Mouse (Mus musculus): ENCODE measurements at regions not wholly inside any gene's neighbourhood (a gene's known extent, or its start where the extent isn't known, plus 50 kb on each side); places are given as distances from the start of the nearest gene placed in this dataset.
A peak's percentile ranks its signal among the peaks of the same experiment; 100 is the strongest.

DNA sequence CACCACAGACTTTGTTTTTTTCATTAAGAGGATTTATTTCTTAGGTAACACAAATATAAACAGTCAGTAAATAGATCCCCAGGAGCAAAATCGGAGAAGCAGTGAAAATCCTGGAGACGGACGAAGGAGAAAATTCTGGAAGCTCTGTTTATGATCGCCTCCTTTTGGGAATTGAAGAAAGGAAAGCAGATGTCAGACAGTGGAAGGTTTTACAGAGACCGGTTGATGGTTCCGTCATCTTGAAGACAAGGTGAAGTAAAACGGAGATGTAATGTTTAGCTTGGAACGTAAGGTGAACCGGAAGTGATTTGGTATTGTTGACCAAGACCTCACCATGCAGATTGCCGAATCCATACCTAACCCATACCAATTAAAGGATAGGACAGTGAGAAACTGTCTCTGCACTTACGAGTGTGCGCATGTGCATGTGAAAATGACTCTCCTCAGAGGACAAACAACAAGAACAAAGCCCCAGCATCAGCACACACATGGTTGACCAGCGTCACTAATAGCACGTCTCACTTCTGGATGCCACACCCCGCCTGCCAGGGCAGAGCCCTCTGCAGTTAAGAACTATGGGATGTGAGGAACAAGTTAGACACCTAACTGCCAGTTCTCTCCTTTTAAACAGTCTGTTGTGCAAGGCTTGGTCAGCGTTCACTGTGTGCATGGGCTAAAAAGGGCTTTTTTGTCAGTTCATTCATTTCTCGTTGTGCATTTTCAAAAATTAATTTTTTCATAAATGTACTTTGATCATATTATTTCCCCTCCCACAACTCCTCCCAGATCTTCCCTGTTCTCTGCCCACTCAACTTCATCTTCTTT lies 62.4 kb upstream of the Cpsf6 start:
- no peak for TF ChIP-seq POLR2A (IDR thresholded peaks at IDR 0.05; ENCODE audit: low read depth, low read length)
- no peak for TF ChIP-seq CTCF (conservative IDR thresholded peaks at IDR 0.05; ENCODE audit: insufficient read depth, insufficient read length, low read depth, low read length)
- H3K36me3 ChIP-seq (ENCODE audit: control insufficient read depth, insufficient read depth, low read length) = no peaks in the 10 kb centered on the region
- no peak overlapping the region for H3K27ac ChIP-seq (ENCODE audit: insufficient read depth, low read depth, low read length)
- no peaks in the 10 kb centered on the region for H3K27me3 ChIP-seq (replicated peaks; ENCODE audit: control insufficient read depth, insufficient read depth, low read length)
- 94% methylated on average over 17 of the region's 17 CpGs for WGBS
- no peak overlapping the region for H3K4me3 ChIP-seq (ENCODE audit: insufficient read depth, low read depth, low read length)
- no peak for DNase-seq
- no peaks in the 10 kb centered on the region for H3K4me1 ChIP-seq (ENCODE audit: control insufficient read depth, insufficient read depth, low read length)

DNA sequence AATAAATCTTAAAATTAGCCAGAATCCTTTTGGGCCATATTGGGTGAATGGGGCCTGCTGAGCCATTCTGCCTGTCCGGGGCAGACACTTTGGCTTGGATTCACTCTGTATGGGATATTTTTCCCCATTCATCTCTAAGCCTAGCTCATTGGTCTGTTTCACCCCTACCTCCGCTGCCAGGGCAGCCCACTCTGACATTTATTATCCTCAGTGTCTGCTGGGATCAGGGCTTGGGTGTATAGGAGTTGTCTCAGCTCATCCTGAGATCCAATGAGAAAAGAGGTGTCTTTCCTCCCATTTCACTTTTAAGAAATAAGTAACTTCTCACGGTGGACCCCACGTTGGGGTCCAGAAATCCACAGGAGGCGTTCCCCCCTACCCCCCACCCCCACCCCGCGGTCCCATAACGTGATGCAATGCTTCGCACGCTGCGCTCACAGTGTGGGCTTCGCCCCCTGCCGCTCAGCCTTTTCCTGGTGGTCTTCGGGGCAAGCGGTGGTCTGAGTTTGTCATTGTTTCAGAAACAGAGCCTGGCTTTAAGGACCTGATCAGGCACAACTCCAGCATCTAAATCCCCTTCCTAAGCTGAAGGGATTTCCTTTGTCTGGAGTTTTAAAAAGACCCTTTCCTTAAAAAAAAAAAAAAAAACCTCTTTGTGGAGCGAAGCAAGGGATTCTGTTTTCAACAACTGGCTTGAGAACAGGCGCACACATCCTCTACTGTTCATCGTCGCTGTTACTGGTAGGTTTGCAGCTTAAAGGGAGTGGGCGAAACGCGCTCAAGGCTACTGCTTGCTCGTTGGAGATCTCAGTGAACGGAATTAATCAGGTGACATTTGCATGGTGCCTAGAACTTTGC lies 61.5 kb upstream of the Cpsf6 start:
- Histone ChIP-seq H3K27ac (ENCODE audit: insufficient read depth, low read depth, low read length) (no peak overlapping the region), H3K4me1 (ENCODE audit: control insufficient read depth, insufficient read depth, low read length) (no peaks in the 10 kb centered on the region), H3K36me3 (ENCODE audit: control insufficient read depth, insufficient read depth, low read length) (no peaks in the 10 kb centered on the region), H3K4me3 (ENCODE audit: insufficient read depth, low read depth, low read length) (no peak overlapping the region), H3K27me3 (replicated peaks; ENCODE audit: control insufficient read depth, insufficient read depth, low read length) (no peaks in the 10 kb centered on the region)
- WGBS = 64% methylated on average over 24 of the region's 24 CpGs
- no peak for DNase-seq
- TF ChIP-seq POLR2A (IDR thresholded peaks at IDR 0.05; ENCODE audit: low read depth, low read length) (no peak), CTCF (conservative IDR thresholded peaks at IDR 0.05; ENCODE audit: insufficient read depth, insufficient read length, low read depth, low read length) (no peak)

DNA sequence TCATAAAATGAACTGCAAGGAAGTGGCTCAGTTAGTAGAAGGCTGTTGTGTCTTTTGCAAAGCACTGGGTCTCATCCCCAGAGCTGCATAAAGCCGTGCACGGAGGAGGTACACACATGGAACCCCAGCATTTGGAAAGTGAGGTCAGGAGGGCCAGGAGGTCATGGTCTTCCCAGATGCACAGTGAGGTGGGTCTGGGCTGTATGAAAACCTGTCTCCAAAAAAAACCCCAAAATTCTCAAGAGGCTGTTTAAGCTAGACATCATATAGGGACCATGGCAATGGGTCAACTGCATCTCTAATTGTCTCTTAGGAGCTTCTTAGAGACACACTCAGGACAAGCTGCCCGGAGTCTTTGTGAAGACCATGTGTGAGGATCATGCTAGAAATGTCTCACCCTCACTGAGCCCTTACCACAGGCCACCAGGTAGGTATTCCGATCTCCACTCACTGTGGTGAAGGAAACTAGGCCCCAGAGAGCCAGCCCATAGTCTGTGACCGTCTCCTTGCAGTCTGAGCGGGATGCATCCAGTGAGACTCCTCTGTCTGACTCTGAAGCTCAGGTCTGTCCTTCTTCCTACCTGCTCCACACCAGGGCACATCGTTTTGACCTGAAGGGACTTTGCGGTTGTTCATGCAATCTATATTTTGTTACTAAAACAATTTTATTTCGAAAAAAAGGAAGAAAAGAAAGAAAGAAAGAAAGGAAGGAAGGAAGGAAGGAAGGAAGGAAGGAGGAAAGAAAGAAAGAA lies 60.6 kb upstream of the Cpsf6 start:
- Histone ChIP-seq H3K27ac (ENCODE audit: insufficient read depth, low read depth, low read length) (no peak overlapping the region), H3K4me3 (ENCODE audit: insufficient read depth, low read depth, low read length) (no peak overlapping the region), H3K27me3 (replicated peaks; ENCODE audit: control insufficient read depth, insufficient read depth, low read length) (no peaks in the 10 kb centered on the region), H3K36me3 (ENCODE audit: control insufficient read depth, insufficient read depth, low read length) (no peaks in the 10 kb centered on the region), H3K4me1 (ENCODE audit: control insufficient read depth, insufficient read depth, low read length) (no peaks in the 10 kb centered on the region)
- no peak for DNase-seq
- 93% methylated on average over 9 of the region's 9 CpGs for WGBS
- no peak for TF ChIP-seq POLR2A (IDR thresholded peaks at IDR 0.05; ENCODE audit: low read depth, low read length)
- TF ChIP-seq CTCF (conservative IDR thresholded peaks at IDR 0.05; ENCODE audit: insufficient read depth, insufficient read length, low read depth, low read length) = no peak

DNA sequence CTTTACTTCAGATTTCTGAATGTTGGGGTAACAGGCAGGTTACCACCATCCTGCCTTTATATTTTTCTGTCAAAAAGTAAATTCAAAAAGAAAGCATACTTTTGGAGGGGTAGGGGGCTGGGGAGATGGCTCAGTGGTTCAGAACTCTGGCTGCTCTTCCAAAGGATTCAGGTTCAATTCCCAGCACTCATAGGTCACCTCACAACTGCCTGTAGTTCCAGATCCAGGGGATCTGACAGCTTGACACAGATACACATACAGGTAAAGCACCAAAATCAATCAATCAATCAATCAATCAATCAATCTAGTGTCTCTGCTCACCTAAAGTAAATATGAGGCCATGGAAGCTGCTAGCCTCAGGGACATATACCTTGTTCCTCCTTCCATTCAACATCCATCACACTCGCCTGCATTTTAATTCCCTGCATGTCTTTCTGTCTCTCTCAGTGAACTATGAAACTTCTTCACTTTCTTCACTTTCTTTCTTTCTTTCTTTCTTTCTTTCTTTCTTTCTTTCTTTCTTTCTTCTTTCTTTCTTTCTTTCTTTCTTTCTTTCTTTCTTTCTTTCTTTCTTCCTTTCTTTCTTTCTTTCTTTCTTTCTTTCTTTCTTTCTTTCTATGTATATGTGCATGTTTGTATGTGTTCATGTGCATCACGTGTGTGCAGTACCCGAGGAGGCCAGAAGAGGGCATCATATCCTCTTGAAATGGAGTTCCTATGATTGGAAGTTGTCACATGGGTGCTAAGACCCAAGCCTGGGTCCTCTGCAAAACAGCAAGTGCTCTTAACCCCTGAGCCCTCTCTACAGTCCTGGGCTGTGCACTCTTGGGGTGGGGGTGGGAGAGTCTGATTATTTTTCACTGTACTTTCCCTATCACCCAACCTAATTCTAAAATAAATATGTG lies 59.6 kb upstream of the Cpsf6 start:
- H3K27me3 ChIP-seq (replicated peaks; ENCODE audit: control insufficient read depth, insufficient read depth, low read length) = no peaks in the 10 kb centered on the region
- DNase-seq = no peak
- no peak overlapping the region for H3K4me3 ChIP-seq (ENCODE audit: insufficient read depth, low read depth, low read length)
- TF ChIP-seq CTCF (conservative IDR thresholded peaks at IDR 0.05; ENCODE audit: insufficient read depth, insufficient read length, low read depth, low read length) (0 out of 2 replicates have a peak, but pooled peaks have one; percentile 2), POLR2A (IDR thresholded peaks at IDR 0.05; ENCODE audit: low read depth, low read length) (no peak)
- H3K4me1 ChIP-seq (ENCODE audit: control insufficient read depth, insufficient read depth, low read length) = no peaks in the 10 kb centered on the region
- 92% methylated on average over 3 of the region's 3 CpGs for WGBS
- no peak overlapping the region for H3K27ac ChIP-seq (ENCODE audit: insufficient read depth, low read depth, low read length)
- H3K36me3 ChIP-seq (ENCODE audit: control insufficient read depth, insufficient read depth, low read length) = no peaks in the 10 kb centered on the region

DNA sequence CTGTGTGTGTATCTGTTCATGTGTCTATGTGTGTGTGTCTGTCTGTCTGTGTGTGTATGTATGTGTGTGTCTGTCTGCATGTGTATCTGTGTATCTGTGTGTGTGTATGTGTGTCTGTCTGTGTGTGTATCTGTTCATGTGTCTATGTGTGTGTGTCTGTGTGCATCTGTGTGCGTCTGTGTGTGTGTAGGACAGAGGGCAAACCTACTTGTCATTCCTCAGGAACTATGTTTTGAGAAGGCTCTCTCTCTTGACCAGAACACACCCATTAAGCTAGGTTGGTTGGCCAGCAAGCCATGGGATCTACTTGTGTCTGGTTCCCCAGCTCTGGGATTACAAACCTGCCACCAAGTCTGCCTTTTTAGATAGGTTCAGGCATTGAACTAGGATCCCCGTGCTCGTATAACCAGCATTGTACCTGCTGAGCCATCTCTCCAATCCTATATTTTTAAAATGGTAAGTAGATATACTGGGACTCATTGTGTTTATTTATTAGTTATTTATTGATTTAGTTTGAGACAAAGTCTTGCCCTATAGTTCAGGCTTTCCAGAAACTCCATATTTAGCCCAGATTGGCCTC lies 58.9 kb upstream of the Cpsf6 start:
- TF ChIP-seq POLR2A (IDR thresholded peaks at IDR 0.05; ENCODE audit: low read depth, low read length) (no peak), CTCF (conservative IDR thresholded peaks at IDR 0.05; ENCODE audit: insufficient read depth, insufficient read length, low read depth, low read length) (no peak)
- Histone ChIP-seq H3K36me3 (ENCODE audit: control insufficient read depth, insufficient read depth, low read length) (no peaks in the 10 kb centered on the region), H3K27me3 (replicated peaks; ENCODE audit: control insufficient read depth, insufficient read depth, low read length) (no peaks in the 10 kb centered on the region), H3K4me1 (ENCODE audit: control insufficient read depth, insufficient read depth, low read length) (no peaks in the 10 kb centered on the region), H3K4me3 (ENCODE audit: insufficient read depth, low read depth, low read length) (no peak overlapping the region), H3K27ac (ENCODE audit: insufficient read depth, low read depth, low read length) (no peak overlapping the region)
- 94% methylated on average over 3 of the region's 3 CpGs for WGBS
- no peak for DNase-seq

DNA sequence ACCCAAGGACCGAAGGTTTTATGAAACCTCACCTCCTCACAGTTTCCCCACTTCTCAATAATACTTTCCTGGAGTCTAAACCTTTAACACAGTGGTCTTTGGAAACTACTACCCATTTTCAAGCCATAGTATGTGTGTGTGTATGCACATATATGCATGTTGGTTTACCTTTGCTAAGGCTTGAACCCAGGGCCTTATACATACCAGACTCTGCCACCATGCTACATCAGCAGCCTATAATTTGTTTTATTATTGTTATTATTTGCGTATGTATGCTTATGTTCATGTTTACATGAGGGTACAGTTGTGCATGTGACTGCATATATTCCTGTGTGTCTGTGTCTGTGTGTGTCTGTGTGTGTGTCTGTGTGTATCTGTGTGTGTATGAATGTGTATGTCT lies 58.2 kb upstream of the Cpsf6 start:
- 98% methylated on average over 2 of the region's 2 CpGs for WGBS
- DNase-seq = no peak
- no peak overlapping the region for H3K4me3 ChIP-seq (ENCODE audit: insufficient read depth, low read depth, low read length)
- no peaks in the 10 kb centered on the region for H3K36me3 ChIP-seq (ENCODE audit: control insufficient read depth, insufficient read depth, low read length)
- no peak overlapping the region for H3K27ac ChIP-seq (ENCODE audit: insufficient read depth, low read depth, low read length)
- H3K27me3 ChIP-seq (replicated peaks; ENCODE audit: control insufficient read depth, insufficient read depth, low read length) = no peaks in the 10 kb centered on the region
- no peaks in the 10 kb centered on the region for H3K4me1 ChIP-seq (ENCODE audit: control insufficient read depth, insufficient read depth, low read length)
- no peak for TF ChIP-seq POLR2A (IDR thresholded peaks at IDR 0.05; ENCODE audit: low read depth, low read length)
- no peak for TF ChIP-seq CTCF (conservative IDR thresholded peaks at IDR 0.05; ENCODE audit: insufficient read depth, insufficient read length, low read depth, low read length)

Data from kidney, adult 2 months (tissue).